Mouse (Mus musculus): ENCODE data around the gene Shisal2a. TPM values are rescaled to one million over a fixed set of nuclear protein-coding genes. Genes with fewer than 3 reads are reported as not detected.

The Shisal2a gene
- polyA plus RNA-seq, 1 experiment = not detected

DNA sequence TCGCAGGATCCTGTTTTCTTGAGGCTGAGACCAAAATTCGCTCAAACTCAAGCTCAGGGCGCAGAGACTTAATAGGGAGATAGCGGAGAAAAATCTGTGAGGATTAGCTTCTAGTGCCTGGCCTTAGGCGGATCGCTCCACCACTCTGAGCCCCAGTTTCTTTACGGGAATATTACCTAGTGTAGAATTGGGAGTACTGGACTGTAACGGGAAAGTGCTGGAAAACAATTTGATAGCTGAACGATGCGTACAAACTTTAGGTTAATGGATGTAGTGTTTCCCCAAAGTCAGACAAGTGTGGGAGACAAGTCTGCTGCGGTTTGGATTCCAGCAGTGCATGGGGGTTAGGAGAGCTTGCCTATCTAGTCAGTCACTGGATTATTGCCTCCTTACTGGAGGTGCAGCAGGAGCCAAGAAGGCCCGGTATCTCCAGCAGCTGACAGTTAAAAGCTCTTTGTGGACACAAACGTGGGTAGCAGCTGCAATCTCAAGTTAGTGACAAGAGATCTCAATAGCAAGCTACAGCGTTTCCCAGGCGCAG, 23.8 kb upstream of the Shisal2a start, which contains the start of gene Gpx7:
Gpx7 (minus strand) TSS at position 101 of the 541 bp plus-strand sequence.
- Histone ChIP-seq H3K36me3 (ENCODE audit: control insufficient read depth, insufficient read depth, low read length) (no peaks in the 10 kb centered on the region), H3K27ac (ENCODE audit: control insufficient read depth, insufficient read depth, low read depth, low read length) (peak within 1 kb of the TSS; percentile 37), H3K4me1 (ENCODE audit: control insufficient read depth, insufficient read depth, low read length) (peaks cover 10% of the 10 kb centered on the region), H3K27me3 (ENCODE audit: control insufficient read depth, insufficient read depth, low read length) (no peaks in the 10 kb centered on the region), H3K4me3 (ENCODE audit: control insufficient read depth, low read depth, low read length) (peak within 1 kb of the TSS; percentile 85)
- no peak for TF ChIP-seq POLR2A (IDR thresholded peaks at IDR 0.05; ENCODE audit: control insufficient read depth, low read depth, low read length)
- no peak for TF ChIP-seq CTCF (IDR thresholded peaks at IDR 0.05; ENCODE audit: control insufficient read depth, insufficient read depth, insufficient replicate concordance, low read depth, low read length)

DNA sequence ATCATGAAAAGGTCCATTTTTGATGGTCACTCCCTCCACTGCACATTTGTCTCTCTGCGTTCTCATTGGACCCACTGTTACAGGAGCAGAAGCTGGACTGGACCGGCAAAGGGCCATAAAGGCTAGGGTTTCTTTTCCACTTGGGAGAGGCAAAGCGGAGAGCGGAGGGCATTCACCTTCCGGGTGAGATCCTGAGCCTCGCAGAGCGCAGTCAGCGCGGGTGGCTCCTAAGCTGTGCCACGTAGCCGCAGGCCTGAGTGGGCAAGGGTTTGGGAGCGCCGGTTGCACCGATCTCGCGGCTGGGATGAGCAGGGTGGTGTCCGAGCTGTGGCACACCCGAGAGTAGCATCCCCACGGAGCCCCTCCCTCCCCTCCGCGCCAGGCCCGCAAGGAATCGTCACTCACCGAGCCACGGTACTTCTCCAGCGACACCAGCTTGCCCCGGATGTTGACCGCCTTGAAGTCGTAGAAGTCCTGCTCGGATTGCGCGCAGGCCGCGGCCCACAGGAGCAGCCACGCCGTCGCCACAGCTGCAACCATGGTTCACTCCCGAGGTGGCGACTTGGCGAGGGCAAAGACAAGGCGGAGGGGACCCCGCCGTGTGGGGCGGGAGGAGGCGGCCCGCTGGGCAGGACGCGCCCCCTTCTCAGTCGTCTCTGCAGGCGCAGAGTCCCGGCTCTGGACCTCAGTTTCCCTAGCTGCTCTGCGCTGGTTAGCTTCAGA, 23.1 kb upstream of the Shisal2a start:
- Histone ChIP-seq H3K27me3 (ENCODE audit: control insufficient read depth, insufficient read depth, low read length) (no peaks in the 10 kb centered on the region), H3K4me3 (ENCODE audit: control insufficient read depth, low read depth, low read length) (peak overlapping the region; percentile 85), H3K27ac (ENCODE audit: control insufficient read depth, insufficient read depth, low read depth, low read length) (peak overlapping the region; percentile 37), H3K36me3 (ENCODE audit: control insufficient read depth, insufficient read depth, low read length) (no peaks in the 10 kb centered on the region), H3K4me1 (ENCODE audit: control insufficient read depth, insufficient read depth, low read length) (peaks cover 10% of the 10 kb centered on the region)
- peak; percentile 34 for TF ChIP-seq POLR2A (IDR thresholded peaks at IDR 0.05; ENCODE audit: control insufficient read depth, low read depth, low read length)
- TF ChIP-seq CTCF (IDR thresholded peaks at IDR 0.05; ENCODE audit: control insufficient read depth, insufficient read depth, insufficient replicate concordance, low read depth, low read length) = no peak

DNA sequence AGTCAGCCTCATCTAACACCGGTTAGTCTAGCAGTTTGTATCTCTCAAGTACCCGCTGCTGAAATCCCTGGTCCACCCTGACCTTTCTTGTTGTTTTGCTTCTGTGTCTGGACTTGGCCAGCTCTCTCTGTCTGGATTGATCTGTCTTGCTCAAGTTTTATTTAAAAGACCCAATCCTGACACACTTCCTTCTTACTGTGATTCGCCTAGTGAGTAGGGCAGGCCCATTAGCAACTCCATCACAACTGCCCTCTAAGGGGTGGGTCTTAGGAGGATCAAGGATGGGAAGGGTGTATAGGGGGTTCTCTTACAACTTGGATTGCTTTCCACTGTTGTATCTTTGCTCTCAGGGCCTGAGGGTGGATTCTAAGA, 22.6 kb upstream of the Shisal2a start:
- H3K27me3 ChIP-seq (ENCODE audit: control insufficient read depth, insufficient read depth, low read length) = no peaks in the 10 kb centered on the region
- H3K4me3 ChIP-seq (ENCODE audit: control insufficient read depth, low read depth, low read length) = peak overlapping the region; percentile 85
- H3K36me3 ChIP-seq (ENCODE audit: control insufficient read depth, insufficient read depth, low read length) = no peaks in the 10 kb centered on the region
- peaks cover 10% of the 10 kb centered on the region for H3K4me1 ChIP-seq (ENCODE audit: control insufficient read depth, insufficient read depth, low read length)
- TF ChIP-seq POLR2A (IDR thresholded peaks at IDR 0.05; ENCODE audit: control insufficient read depth, low read depth, low read length) (no peak), CTCF (IDR thresholded peaks at IDR 0.05; ENCODE audit: control insufficient read depth, insufficient read depth, insufficient replicate concordance, low read depth, low read length) (no peak)
- peak overlapping the region; percentile 37 for H3K27ac ChIP-seq (ENCODE audit: control insufficient read depth, insufficient read depth, low read depth, low read length)

DNA sequence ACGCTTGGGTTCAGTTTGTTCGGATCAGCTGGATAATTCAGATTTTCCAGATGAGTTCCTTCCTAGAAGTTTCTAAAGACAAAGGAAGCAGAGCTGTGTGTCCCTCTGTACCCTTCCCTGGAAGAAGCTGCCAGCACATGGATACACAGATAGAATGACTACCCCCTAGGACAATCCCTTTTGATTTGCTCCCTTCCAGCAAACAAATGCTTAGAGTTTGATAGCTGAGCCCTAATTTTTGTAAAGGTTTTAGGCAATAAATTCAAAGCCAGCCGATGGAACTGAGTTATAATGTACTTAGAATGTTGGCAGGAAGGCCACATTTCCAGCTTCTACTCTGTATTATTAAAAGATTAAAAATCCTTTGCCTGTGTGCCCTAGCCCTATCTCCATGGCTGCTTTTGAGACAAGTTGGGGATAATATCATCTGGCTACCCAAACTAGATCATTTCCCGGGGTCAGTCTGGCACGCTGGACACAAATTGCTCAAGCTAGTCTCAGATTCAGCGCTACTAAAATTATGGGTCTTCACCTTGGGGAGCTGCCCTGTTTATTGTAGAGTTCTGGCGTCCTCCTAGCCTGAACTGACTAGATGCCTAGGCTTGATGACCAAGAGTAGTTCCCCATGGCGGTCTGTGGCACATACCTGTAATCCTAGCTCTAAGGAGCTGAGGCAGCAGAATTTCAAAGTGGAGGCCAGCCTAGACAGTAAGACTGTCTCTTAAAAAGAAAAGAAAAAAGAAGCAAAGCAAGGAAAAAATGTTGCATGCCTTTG, 20.9 kb upstream of the Shisal2a start:
- Histone ChIP-seq H3K36me3 (ENCODE audit: control insufficient read depth, insufficient read depth, low read length) (no peaks in the 10 kb centered on the region), H3K4me1 (ENCODE audit: control insufficient read depth, insufficient read depth, low read length) (peaks cover 10% of the 10 kb centered on the region), H3K27me3 (ENCODE audit: control insufficient read depth, insufficient read depth, low read length) (no peaks in the 10 kb centered on the region), H3K27ac (ENCODE audit: control insufficient read depth, insufficient read depth, low read depth, low read length) (no peak overlapping the region), H3K4me3 (ENCODE audit: control insufficient read depth, low read depth, low read length) (no peak overlapping the region)
- TF ChIP-seq CTCF (IDR thresholded peaks at IDR 0.05; ENCODE audit: control insufficient read depth, insufficient read depth, insufficient replicate concordance, low read depth, low read length) = no peak
- no peak for TF ChIP-seq POLR2A (IDR thresholded peaks at IDR 0.05; ENCODE audit: control insufficient read depth, low read depth, low read length)

DNA sequence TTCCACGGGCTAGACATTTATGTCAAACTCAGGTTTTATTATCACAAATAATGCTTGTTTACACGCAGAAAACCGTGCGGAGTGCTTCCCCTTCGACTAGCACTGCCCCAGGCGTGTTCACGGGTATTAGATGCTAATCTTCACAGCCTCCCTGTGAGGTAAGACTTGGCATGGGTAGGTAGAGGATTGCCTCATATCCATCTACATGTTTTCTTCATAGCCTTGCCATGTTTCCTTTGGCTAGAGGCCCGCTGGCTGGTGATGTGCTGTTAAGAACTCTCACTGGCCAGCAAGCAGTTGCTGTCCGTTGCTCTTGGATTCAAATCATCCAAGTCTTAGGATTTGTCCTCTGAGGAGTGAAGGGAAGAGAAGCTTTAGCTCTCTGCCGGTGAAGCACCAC, 17.2 kb upstream of the Shisal2a start:
- H3K36me3 ChIP-seq (ENCODE audit: control insufficient read depth, insufficient read depth, low read length) = no peaks in the 10 kb centered on the region
- no peak for TF ChIP-seq POLR2A (IDR thresholded peaks at IDR 0.05; ENCODE audit: control insufficient read depth, low read depth, low read length)
- TF ChIP-seq CTCF (IDR thresholded peaks at IDR 0.05; ENCODE audit: control insufficient read depth, insufficient read depth, insufficient replicate concordance, low read depth, low read length) = no peak
- H3K4me1 ChIP-seq (ENCODE audit: control insufficient read depth, insufficient read depth, low read length) = no peaks in the 10 kb centered on the region
- H3K27me3 ChIP-seq (ENCODE audit: control insufficient read depth, insufficient read depth, low read length) = no peaks in the 10 kb centered on the region
- H3K4me3 ChIP-seq (ENCODE audit: control insufficient read depth, low read depth, low read length) = no peak overlapping the region
- H3K27ac ChIP-seq (ENCODE audit: control insufficient read depth, insufficient read depth, low read depth, low read length) = no peak overlapping the region

DNA sequence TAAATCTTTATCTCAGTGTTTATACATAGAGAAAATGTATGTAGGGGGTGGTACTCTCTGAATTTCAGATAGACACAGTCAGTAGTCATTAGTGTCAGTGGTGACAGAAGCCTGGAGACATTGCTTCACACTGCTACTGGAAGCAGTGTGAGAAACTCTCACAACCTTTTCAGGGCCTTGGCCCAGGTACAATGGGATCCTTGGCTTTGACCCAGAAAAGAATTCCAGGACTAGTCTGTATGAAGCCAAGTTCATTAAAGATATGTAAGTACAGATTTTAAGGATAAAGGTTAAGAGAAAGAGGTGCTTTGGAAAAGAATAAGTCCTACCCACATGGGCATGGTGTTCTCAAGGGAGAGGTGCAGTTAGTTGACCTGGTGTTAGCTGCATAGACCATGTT, 11.1 kb upstream of the Shisal2a start:
- Histone ChIP-seq H3K27ac (ENCODE audit: control insufficient read depth, insufficient read depth, low read depth, low read length) (no peak overlapping the region), H3K36me3 (ENCODE audit: control insufficient read depth, insufficient read depth, low read length) (no peaks in the 10 kb centered on the region), H3K27me3 (ENCODE audit: control insufficient read depth, insufficient read depth, low read length) (no peaks in the 10 kb centered on the region), H3K4me3 (ENCODE audit: control insufficient read depth, low read depth, low read length) (no peak overlapping the region), H3K4me1 (ENCODE audit: control insufficient read depth, insufficient read depth, low read length) (no peaks in the 10 kb centered on the region)
- TF ChIP-seq POLR2A (IDR thresholded peaks at IDR 0.05; ENCODE audit: control insufficient read depth, low read depth, low read length) (no peak), CTCF (IDR thresholded peaks at IDR 0.05; ENCODE audit: control insufficient read depth, insufficient read depth, insufficient replicate concordance, low read depth, low read length) (no peak)

DNA sequence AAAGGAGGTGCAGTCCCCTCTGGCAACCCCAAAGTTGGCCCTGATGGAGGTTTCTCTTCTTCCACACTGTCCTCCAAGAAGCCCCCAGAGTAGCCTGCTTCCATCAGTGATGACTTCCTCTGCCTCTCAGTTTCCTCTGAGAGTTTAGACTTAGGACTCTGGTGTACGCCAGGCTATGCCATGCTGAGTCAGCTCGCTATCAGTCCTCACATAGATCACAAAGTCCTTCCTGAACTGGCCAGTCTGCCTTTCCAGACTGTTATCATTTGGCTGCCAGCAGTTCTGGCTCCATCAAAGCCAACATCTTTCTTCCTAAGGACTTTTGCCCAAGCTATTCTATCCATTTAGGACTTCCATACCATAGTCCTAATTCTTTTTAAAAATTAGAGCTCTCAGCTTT, 9.4 kb upstream of the Shisal2a start:
- H3K36me3 ChIP-seq (ENCODE audit: control insufficient read depth, insufficient read depth, low read length) = no peaks in the 10 kb centered on the region
- no peak overlapping the region for H3K4me3 ChIP-seq (ENCODE audit: control insufficient read depth, low read depth, low read length)
- H3K27ac ChIP-seq (ENCODE audit: control insufficient read depth, insufficient read depth, low read depth, low read length) = no peak overlapping the region
- no peaks in the 10 kb centered on the region for H3K27me3 ChIP-seq (ENCODE audit: control insufficient read depth, insufficient read depth, low read length)
- TF ChIP-seq CTCF (IDR thresholded peaks at IDR 0.05; ENCODE audit: control insufficient read depth, insufficient read depth, insufficient replicate concordance, low read depth, low read length) (no peak), POLR2A (IDR thresholded peaks at IDR 0.05; ENCODE audit: control insufficient read depth, low read depth, low read length) (no peak)
- H3K4me1 ChIP-seq (ENCODE audit: control insufficient read depth, insufficient read depth, low read length) = peaks cover 2% of the 10 kb centered on the region; the same call in 1 of the 2 replicates
